Mouse (Mus musculus): Measurements from ENCODE around the gene Synm. TPM values are rescaled to one million over a fixed set of nuclear protein-coding genes. Genes with fewer than 3 reads are reported as not detected.

Gene Synm
- polyA plus RNA-seq (2017; shearing (Covaris generic)): not detected

GRCm38 (mm10) chr7:67759629-67759995, at the start of gene Synm:
Synm (minus strand) TSS chr7:67759742.

Other genes with a start within 250 kb of the Synm start
- gene Lrrc28, start 114.5 kb downstream of the Synm start, polyA plus RNA-seq (2017; shearing (Covaris generic)): 28.3 TPM
- 2.4 TPM for gene Ttc23, start 112.3 kb downstream of the Synm start, polyA plus RNA-seq (2017; shearing (Covaris generic))
- 12.6 TPM for gene Igf1r, start 193.1 kb upstream of the Synm start, polyA plus RNA-seq (2017; shearing (Covaris generic))